Mouse (Mus musculus) lung, adult 2 months (tissue): ENCODE results near the gene Fanci.

Source experiments
- CTCF ChIP-seq: fragments of 200-500 bp; IDR thresholded peaks from 2 replicates; pipeline ENCODE4 v1.5.1; 2011; ENCODE audit warnings: mild to moderate bottlenecking, low read length, control low read depth; ENCODE audit not compliant: insufficient read depth
- POLR2A ChIP-seq: fragments of 200-500 bp; IDR thresholded peaks from 2 replicates; pipeline ENCODE4 v1.6.1; 2011; ENCODE audit warnings: low read depth, mild to moderate bottlenecking, control low read depth, low read length, borderline replicate concordance; ENCODE audit errors: extremely low read depth

DNA sequence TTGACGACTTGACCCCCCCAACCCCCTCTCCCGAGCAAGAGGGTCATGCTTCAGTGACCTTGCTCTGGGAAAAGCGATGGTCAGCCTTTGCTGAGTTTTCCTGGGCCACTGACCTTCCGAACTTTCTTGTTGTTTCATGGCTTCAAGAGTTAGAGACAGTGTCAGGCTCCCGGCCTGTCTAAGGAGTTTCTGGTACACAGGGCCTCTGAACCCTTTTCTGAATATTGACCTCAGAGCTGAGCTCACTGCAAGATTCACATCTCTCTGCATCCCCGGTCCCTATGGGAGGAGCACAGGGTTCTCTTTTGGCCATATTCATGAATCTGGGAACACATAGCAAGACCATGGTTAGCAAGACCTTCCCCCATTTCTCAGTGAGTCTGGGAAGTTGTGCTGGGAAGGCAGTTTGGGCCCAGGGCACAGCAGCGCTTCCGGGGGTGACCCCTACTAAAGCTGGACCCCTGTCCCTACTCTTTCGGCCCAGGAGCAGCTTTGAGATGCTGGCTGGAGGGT lies 105.1 kb downstream of the Fanci start:
- no peak for TF ChIP-seq POLR2A
- TF ChIP-seq CTCF = no peak
